Comparison of ENCODE assay signal across 26 mouse cellular contexts in the genomic region with DNA sequence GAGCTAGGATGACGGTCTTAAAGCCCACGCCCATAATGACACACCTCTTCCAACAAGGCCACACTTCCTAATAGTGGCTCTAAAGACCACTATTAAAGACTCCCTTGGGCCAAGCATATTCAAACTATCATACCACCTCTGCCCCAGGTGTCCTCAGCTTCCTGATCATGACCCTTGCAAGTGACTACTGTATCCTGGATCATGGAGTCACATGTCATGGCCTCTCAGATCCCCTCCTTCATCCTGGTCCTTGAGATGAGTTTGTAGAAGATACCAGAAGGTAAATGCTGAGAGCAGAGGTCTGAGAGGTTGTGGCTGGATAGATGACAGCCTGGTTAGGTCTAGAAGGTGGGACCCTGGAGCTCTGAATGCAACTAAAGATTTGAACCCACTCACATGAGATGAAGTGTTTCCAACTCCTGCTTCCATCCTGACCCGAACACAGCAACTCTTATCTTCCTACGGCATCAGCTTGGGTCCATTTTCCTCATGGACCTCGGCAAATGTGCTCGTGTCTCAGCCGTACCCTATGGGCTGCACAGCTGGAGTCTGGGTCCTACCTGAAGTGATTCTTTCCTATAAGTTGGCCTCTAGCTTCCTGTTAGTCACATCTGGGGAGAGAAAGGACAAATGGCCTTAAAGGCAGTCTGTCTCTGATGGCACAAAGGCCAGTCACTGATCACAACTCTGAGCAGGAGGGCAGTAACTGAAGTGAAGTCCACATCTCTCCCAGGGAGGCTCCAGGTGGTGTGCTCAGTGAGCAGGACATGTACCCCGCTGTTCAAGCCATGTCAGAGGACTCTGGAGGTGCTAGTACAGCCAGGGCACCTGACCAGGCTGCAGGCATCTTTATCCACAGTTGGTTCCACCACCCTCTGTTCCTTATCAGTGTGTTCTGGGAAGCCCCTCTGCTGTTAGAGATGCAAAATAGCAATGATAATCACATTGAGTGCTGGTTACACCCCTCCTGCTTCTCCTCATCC. TPM values are rescaled to one million over a fixed set of nuclear protein-coding genes. Genes with fewer than 3 reads are reported as not detected.
DNase-seq lines count a peak whose midpoint lies in the region; ATAC-seq lines count a peak whose summit lies in the region.
"Had no signal": no experiment of that assay in that cellular context is flagged by ENCODE, and none has a peak within 500 bp of the region (broad histone marks: within the 10 kb centered on the region; RNA-seq: fewer than 3 reads in every experiment).

No protein-coding gene starts in this region.

- H3K4me2 ChIP-seq in heart, embryonic 15.5 days = no peak overlapping the region
- H3K4me2 ChIP-seq in heart, embryonic 12.5 days = no peak overlapping the region
- H3K4me2 ChIP-seq in forebrain, embryonic 12.5 days = no peak overlapping the region
- H3K4me2 ChIP-seq: embryonic facial prominence, embryonic 12.5 days; embryonic facial prominence, embryonic 15.5 days; hindbrain, embryonic 14.5 days had no signal

- H3K4me3 ChIP-seq in heart, embryonic 15.5 days = no peak overlapping the region
- no peak overlapping the region for H3K4me3 ChIP-seq in heart, embryonic 10.5 days
- no peak overlapping the region for H3K4me3 ChIP-seq in heart, embryonic 12.5 days
- H3K4me3 ChIP-seq in forebrain, embryonic 12.5 days (replicated peaks) = no peak overlapping the region
- H3K4me3 ChIP-seq: embryonic facial prominence, embryonic 12.5 days; embryonic facial prominence, embryonic 15.5 days had no signal

- no peaks in the 10 kb centered on the region for H3K27me3 ChIP-seq in heart, embryonic 15.5 days
- H3K27me3 ChIP-seq in heart, embryonic 10.5 days (ENCODE audit: insufficient read depth, poor library complexity, severe bottlenecking) = no peaks in the 10 kb centered on the region
- H3K27me3 ChIP-seq in heart, embryonic 12.5 days (replicated peaks) = no peaks in the 10 kb centered on the region
- H3K27me3 ChIP-seq in forebrain, embryonic 12.5 days = no peaks in the 10 kb centered on the region
- H3K27me3 ChIP-seq: embryonic facial prominence, embryonic 12.5 days; embryonic facial prominence, embryonic 15.5 days had no signal

- intact Hi-C loops in gastrocnemius, postnatal 14 days (cut with DNase I; ENCODE audit: low total_unique reads) = no loop called here

- DNase-seq in gastrocnemius, postnatal 25 days = peak; percentile 55
- DNase-seq in gastrocnemius, postnatal 14 days = no peak
- DNase-seq in heart, embryonic 10.5 days (ENCODE audit: low spot score) = no peak
- DNase-seq in heart, postnatal 4 days = peak; percentile 46
- DNase-seq in skeletal muscle tissue, adult 2 months (ENCODE audit: low read depth, low spot score) = peak; percentile 90
- DNase-seq: adrenal gland, adult 2 months; adrenal gland, postnatal 14 days; cerebellum, adult 11 months; cerebellum, adult 2 months; cerebellum, adult 9-11 months; cerebellum, postnatal 25 days; kidney, adult 18-20 months; kidney, adult 9 months had no signal

- no peak for ATAC-seq in heart, embryonic 15.5 days (replicated peaks; ENCODE audit: insufficient number of reproducible peaks, insufficient read depth, low FRiP score, low read depth)
- no peak for ATAC-seq in heart, embryonic 12.5 days (ENCODE audit: insufficient number of reproducible peaks, low FRiP score)
- no peak for ATAC-seq in forebrain, embryonic 12.5 days (ENCODE audit: low FRiP score)
- ATAC-seq: CD4-positive, CD25-positive, alpha-beta regulatory T cell, adult 4 months; forebrain, embryonic 16.5 days; hindbrain, postnatal 0 days; inflammation-experienced regulatory T-cells, adult 6 months; intestine, embryonic 16.5 days had no signal

- H3K4me1 ChIP-seq in heart, embryonic 15.5 days (replicated peaks) = peaks cover 35% of the 10 kb centered on the region
- H3K4me1 ChIP-seq in heart, embryonic 10.5 days = peaks cover 27% of the 10 kb centered on the region
- H3K4me1 ChIP-seq in heart, embryonic 12.5 days (replicated peaks) = peaks cover 33% of the 10 kb centered on the region
- no peaks in the 10 kb centered on the region for H3K4me1 ChIP-seq in forebrain, embryonic 12.5 days
- H3K4me1 ChIP-seq: embryonic facial prominence, embryonic 12.5 days; embryonic facial prominence, embryonic 15.5 days had no signal

- H3K27ac ChIP-seq in heart, embryonic 15.5 days = peak overlapping the region; percentile 75; the same call in 1 of the 2 replicates
- no peak overlapping the region for H3K27ac ChIP-seq in heart, embryonic 10.5 days
- no peak overlapping the region for H3K27ac ChIP-seq in heart, embryonic 12.5 days (ENCODE audit: poor library complexity, severe bottlenecking)
- no peak overlapping the region for H3K27ac ChIP-seq in forebrain, embryonic 12.5 days
- H3K27ac ChIP-seq: embryonic facial prominence, embryonic 12.5 days; embryonic facial prominence, embryonic 15.5 days; hindbrain, embryonic 14.5 days; hindbrain, postnatal 0 days had no signal

- no peak overlapping the region for H3K9ac ChIP-seq in heart, embryonic 15.5 days
- H3K9ac ChIP-seq in heart, embryonic 12.5 days = no peak overlapping the region
- no peak overlapping the region for H3K9ac ChIP-seq in forebrain, embryonic 12.5 days
- H3K9ac ChIP-seq: embryonic facial prominence, embryonic 12.5 days; embryonic facial prominence, embryonic 15.5 days; hindbrain, embryonic 14.5 days had no signal

- H3K9me3 ChIP-seq in heart, embryonic 15.5 days (replicated peaks) = no peaks in the 10 kb centered on the region
- H3K9me3 ChIP-seq in heart, embryonic 10.5 days = no peaks in the 10 kb centered on the region
- H3K9me3 ChIP-seq in heart, embryonic 12.5 days (replicated peaks) = no peaks in the 10 kb centered on the region
- H3K9me3 ChIP-seq in forebrain, embryonic 12.5 days = no peaks in the 10 kb centered on the region
- H3K9me3 ChIP-seq: embryonic facial prominence, embryonic 12.5 days; embryonic facial prominence, embryonic 15.5 days had no signal

- no peaks in the 10 kb centered on the region for H3K36me3 ChIP-seq in heart, embryonic 15.5 days
- peaks cover 6% of the 10 kb centered on the region; the same call in 1 of the 2 replicates for H3K36me3 ChIP-seq in heart, embryonic 10.5 days
- H3K36me3 ChIP-seq in heart, embryonic 12.5 days = peaks cover 18% of the 10 kb centered on the region
- no peaks in the 10 kb centered on the region for H3K36me3 ChIP-seq in forebrain, embryonic 12.5 days (replicated peaks)
- H3K36me3 ChIP-seq: embryonic facial prominence, embryonic 12.5 days; embryonic facial prominence, embryonic 15.5 days had no signal

- WGBS in heart, embryonic 15.5 days = 56% methylated on average over 8 of the region's 8 CpGs
- 67% methylated on average over 8 of the region's 8 CpGs for WGBS in heart, embryonic 10.5 days
- 65% methylated on average over 8 of the region's 8 CpGs for WGBS in heart, embryonic 12.5 days
- 83% methylated on average over 8 of the region's 8 CpGs for WGBS in forebrain, embryonic 12.5 days

RNA-seq across cellular contexts. Expression of gene Slco4a1, which starts 54.3 kb away (rescaled TPM):
- not detected for total RNA-seq in gastrocnemius, postnatal 25 days (2021)
- total RNA-seq in gastrocnemius, postnatal 14 days (2021) = under 1 TPM; 0.23 to 0.24 TPM
- polyA plus RNA-seq in heart, embryonic 15.5 days (2015; fragmentation: Nextera tagmentation; extraction: Ambion mirVana) = 0.26 and 1.6 TPM in 2 replicates
- 0.59 and 0.60 TPM in 2 replicates for polyA plus RNA-seq in heart, embryonic 10.5 days (2016; fragmentation: Nextera tagmentation; extraction: Ambion mirVana)
- under 1 TPM; 0.19 to 0.20 TPM for total RNA-seq in heart, postnatal 4 days (2021)
- polyA plus RNA-seq in heart, embryonic 12.5 days (2016; fragmentation: Nextera tagmentation; extraction: Ambion mirVana) = 0.51 and 0.67 TPM in 2 replicates
- 4.0 and 4.1 TPM in 2 replicates for polyA plus RNA-seq in forebrain, embryonic 12.5 days (2016; fragmentation: Nextera tagmentation; extraction: Ambion mirVana)
- total RNA-seq: heart, postnatal 25 days; MEL had no signal

Comparison
In these comparisons a context has a peak if more than half of its experiments do, and no peak if none do; other contexts are left out.
1. DNase-seq: peak in gastrocnemius, postnatal 25 days (single experiment), heart, postnatal 4 days (single experiment) and skeletal muscle tissue, adult 2 months (single experiment); none in gastrocnemius, postnatal 14 days (single experiment) and heart, embryonic 10.5 days (single experiment).